In the genomic region with DNA sequence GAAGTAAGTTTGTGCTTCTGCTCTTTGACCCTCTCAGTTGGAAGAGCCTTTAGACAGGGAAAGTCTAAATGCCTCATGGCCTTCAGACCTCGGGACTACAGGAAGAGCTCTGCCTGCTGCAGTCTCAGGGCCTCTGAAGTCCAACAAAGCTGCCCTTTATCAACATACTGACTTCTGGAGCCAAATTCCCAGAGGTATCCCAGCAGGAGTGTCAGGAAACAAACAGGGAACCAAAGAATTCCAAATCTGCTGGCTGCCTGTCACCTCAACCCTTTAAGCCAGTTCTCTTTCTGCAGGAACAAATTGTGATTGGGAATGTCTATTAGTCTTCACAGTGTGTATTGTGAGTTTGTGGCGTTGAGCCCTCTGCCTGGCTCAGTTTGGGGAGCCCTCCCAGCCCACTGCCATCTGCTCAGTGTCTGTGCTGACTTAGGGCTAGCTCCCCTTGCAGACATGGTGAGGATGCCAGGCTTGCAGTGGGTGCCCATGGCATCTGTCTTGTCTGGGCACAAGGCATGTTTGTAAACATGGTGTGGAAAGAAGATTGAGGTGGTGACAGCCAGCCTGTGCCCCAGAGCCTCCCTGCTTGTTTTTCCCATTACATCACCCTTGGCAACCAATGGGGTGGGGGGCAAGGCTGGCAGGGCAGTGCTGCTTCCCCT, we compare ENCODE assay signal across 9 mouse cellular contexts.
DNase-seq lines count a peak whose midpoint lies in the region; ATAC-seq lines count a peak whose summit lies in the region.
"Had no signal": no experiment of that assay in that cellular context is flagged by ENCODE, and none has a peak within 500 bp of the region (broad histone marks: within the 10 kb centered on the region; RNA-seq: fewer than 3 reads in every experiment).

No protein-coding gene starts in this region.

- H3K4me3 ChIP-seq in forebrain, embryonic 12.5 days (replicated peaks), result no peak overlapping the region
- H3K4me3 ChIP-seq in midbrain, embryonic 16.5 days (ENCODE audit: low read depth, low read length), result no peak overlapping the region
- H3K4me3 ChIP-seq: limb, embryonic 15.5 days had no signal

- no peak overlapping the region for H3K4me2 ChIP-seq in forebrain, embryonic 12.5 days
- no peak overlapping the region for H3K4me2 ChIP-seq in midbrain, embryonic 16.5 days (ENCODE audit: low read length)
- H3K4me2 ChIP-seq: limb, embryonic 15.5 days had no signal

- peak; percentile 70 for ATAC-seq in cerebellum, adult (ENCODE audit: insufficient number of reproducible peaks, low FRiP score, low TSS enrichment)
- peak; percentile 46; the same call in 1 of the 2 replicates for ATAC-seq in forebrain, embryonic 12.5 days (ENCODE audit: low FRiP score)
- ATAC-seq in midbrain, embryonic 16.5 days, result peak; percentile 87
- no peak for ATAC-seq in erythroid progenitor cell, adult 5-6 weeks (replicated peaks; ENCODE audit: low FRiP score, poor library complexity, severe bottlenecking)

- H3K9ac ChIP-seq in forebrain, embryonic 12.5 days, result no peak overlapping the region
- no peak overlapping the region for H3K9ac ChIP-seq in midbrain, embryonic 16.5 days (ENCODE audit: low read depth, low read length)
- H3K9ac ChIP-seq: limb, embryonic 15.5 days had no signal

- H3K9me3 ChIP-seq in forebrain, embryonic 12.5 days, result no peaks in the 10 kb centered on the region
- no peaks in the 10 kb centered on the region; the same call in 1 of the 2 replicates for H3K9me3 ChIP-seq in midbrain, embryonic 16.5 days (replicated peaks; ENCODE audit: control insufficient read depth, low read length, poor library complexity, severe bottlenecking)
- H3K9me3 ChIP-seq: limb, embryonic 15.5 days had no signal

- H3K4me1 ChIP-seq in forebrain, embryonic 12.5 days, result peaks cover 10% of the 10 kb centered on the region; the same call in 1 of the 2 replicates
- peaks cover 2% of the 10 kb centered on the region; the same call in 1 of the 2 replicates for H3K4me1 ChIP-seq in midbrain, embryonic 16.5 days (ENCODE audit: control insufficient read depth, insufficient read depth, low read length)

- no peaks in the 10 kb centered on the region for H3K27me3 ChIP-seq in forebrain, embryonic 12.5 days
- H3K27me3 ChIP-seq in midbrain, embryonic 16.5 days (ENCODE audit: control insufficient read depth, insufficient read depth, low read depth, low read length), result no peaks in the 10 kb centered on the region
- H3K27me3 ChIP-seq: limb, embryonic 15.5 days had no signal

- H3K36me3 ChIP-seq in forebrain, embryonic 12.5 days (replicated peaks), result no peaks in the 10 kb centered on the region
- no peaks in the 10 kb centered on the region for H3K36me3 ChIP-seq in midbrain, embryonic 16.5 days (ENCODE audit: control insufficient read depth, insufficient read depth, low read length)
- H3K36me3 ChIP-seq: limb, embryonic 15.5 days had no signal

- WGBS in forebrain, embryonic 12.5 days, result 29% methylated on average over 2 of the region's 2 CpGs
- whole genome bisulfite sequencing in midbrain, embryonic 16.5 days, result 13% methylated on average over 2 of the region's 2 CpGs

- no peak for DNase-seq in cerebellum, adult 11 months
- DNase-seq in R1 (ENCODE audit: low read depth, low spot score), result peak; percentile 2
- peak; percentile 5 for DNase-seq in layer of hippocampus, adult 9-10 months (ENCODE audit: low spot score)
- DNase-seq in right cerebral cortex, adult 18-20 months, result no peak

- no peak overlapping the region for H3K27ac ChIP-seq in forebrain, embryonic 12.5 days
- no peak overlapping the region for H3K27ac ChIP-seq in midbrain, embryonic 16.5 days (ENCODE audit: low read length)
- H3K27ac ChIP-seq: limb, embryonic 15.5 days had no signal

Comparison
In these comparisons a context has a peak if more than half of its experiments do, and no peak if none do; other contexts are left out.
1. DNase-seq: peak in R1 (single experiment) and layer of hippocampus, adult 9-10 months (single experiment); none in cerebellum, adult 11 months (single experiment) and right cerebral cortex, adult 18-20 months (single experiment).